In the genomic region with DNA sequence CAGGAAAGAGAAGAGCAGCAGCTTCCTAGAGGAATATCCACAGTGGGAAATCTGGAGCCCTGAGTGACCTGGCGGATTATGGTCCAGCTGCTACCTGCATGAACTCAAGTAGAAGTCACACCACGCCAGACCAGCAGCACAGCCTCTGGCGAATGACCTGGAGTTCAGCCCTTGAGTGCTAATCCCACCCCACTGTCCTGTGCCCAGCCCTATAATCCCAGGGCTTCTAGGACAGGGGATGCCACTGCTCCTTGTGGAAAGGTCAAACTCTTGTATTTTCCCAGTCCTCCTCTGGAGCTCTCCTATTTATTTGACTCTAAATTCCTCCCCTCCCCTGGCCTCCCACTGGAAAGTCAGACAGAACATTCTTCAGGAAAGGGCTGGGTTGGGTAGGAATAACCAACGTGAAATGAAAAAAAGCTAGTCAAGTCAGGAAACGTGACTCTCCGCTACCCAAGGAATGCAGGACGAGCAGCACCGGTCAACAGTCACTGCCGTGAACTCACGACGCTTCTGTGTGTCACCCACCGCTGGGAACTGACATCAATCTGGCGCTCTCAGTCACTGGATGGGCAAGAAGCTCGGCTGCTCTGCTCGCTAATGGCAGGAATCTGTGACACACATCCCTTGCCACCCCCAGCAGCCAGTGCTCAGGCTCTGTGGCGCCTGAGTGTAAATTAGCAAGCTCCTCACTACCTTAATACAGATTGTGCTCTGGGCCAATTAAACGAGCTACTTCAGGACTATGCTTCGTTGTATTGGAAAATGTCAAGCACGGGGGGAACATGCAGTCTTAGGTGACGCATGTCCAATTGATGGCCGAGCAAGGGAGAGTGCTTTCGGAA, we compare ENCODE assay signal across 8 mouse cellular contexts. TPM values are rescaled to one million over a fixed set of nuclear protein-coding genes. Genes with fewer than 3 reads are reported as not detected.
DNase-seq lines count a peak whose midpoint lies in the region; ATAC-seq and TF ChIP-seq lines count a peak whose summit lies in the region.

No protein-coding gene starts in this region.

- intact Hi-C loops in left cerebral cortex, postnatal 14 days (cut with DNase I): no loop called here

- H3K9ac ChIP-seq in heart, embryonic 12.5 days: peak overlapping the region; percentile 32; the same call in 1 of the 2 replicates
- H3K9ac ChIP-seq in embryonic facial prominence, embryonic 15.5 days: no peak overlapping the region
- H3K9ac ChIP-seq in neural tube, embryonic 12.5 days: no peak overlapping the region; the same call in 1 of the 2 replicates

- no peak overlapping the region for H3K4me3 ChIP-seq in heart, embryonic 12.5 days
- no peak overlapping the region for H3K4me3 ChIP-seq in embryonic facial prominence, embryonic 15.5 days (replicated peaks)
- no peak overlapping the region for H3K4me3 ChIP-seq in kidney, adult 2 months (ENCODE audit: insufficient read depth, low read depth, low read length)
- H3K4me3 ChIP-seq in neural tube, embryonic 12.5 days: no peak overlapping the region

- peaks cover 25% of the 10 kb centered on the region for H3K36me3 ChIP-seq in heart, embryonic 12.5 days
- peaks cover 11% of the 10 kb centered on the region for H3K36me3 ChIP-seq in embryonic facial prominence, embryonic 15.5 days
- H3K36me3 ChIP-seq in kidney, adult 2 months (ENCODE audit: control insufficient read depth, insufficient read depth, low read length): no peaks in the 10 kb centered on the region
- H3K36me3 ChIP-seq in neural tube, embryonic 12.5 days: no peaks in the 10 kb centered on the region; the same call in 1 of the 2 replicates

- no peak for TF ChIP-seq CTCF in kidney, adult 2 months (conservative IDR thresholded peaks at IDR 0.05; ENCODE audit: insufficient read depth, insufficient read length, low read depth, low read length)

- no peaks in the 10 kb centered on the region for H3K9me3 ChIP-seq in heart, embryonic 12.5 days (replicated peaks)
- no peaks in the 10 kb centered on the region for H3K9me3 ChIP-seq in embryonic facial prominence, embryonic 15.5 days (replicated peaks)
- H3K9me3 ChIP-seq in neural tube, embryonic 12.5 days: no peaks in the 10 kb centered on the region

- H3K27ac ChIP-seq in heart, embryonic 12.5 days (ENCODE audit: poor library complexity, severe bottlenecking): peak overlapping the region; percentile 72
- peak overlapping the region; percentile 12; the same call in 1 of the 2 replicates for H3K27ac ChIP-seq in embryonic facial prominence, embryonic 15.5 days (replicated peaks)
- H3K27ac ChIP-seq in kidney, adult 2 months (ENCODE audit: insufficient read depth, low read depth, low read length): no peak overlapping the region
- no peak overlapping the region for H3K27ac ChIP-seq in neural tube, embryonic 12.5 days

- peak; percentile 44; the same call in 1 of the 2 replicates for ATAC-seq in heart, embryonic 12.5 days (ENCODE audit: insufficient number of reproducible peaks, low FRiP score)
- peak; percentile 26; the same call in 1 of the 2 replicates for ATAC-seq in embryonic facial prominence, embryonic 15.5 days (ENCODE audit: insufficient number of reproducible peaks, low FRiP score, low TSS enrichment, low read depth)
- ATAC-seq in neural tube, embryonic 12.5 days (ENCODE audit: low FRiP score, low read depth): no peak
- no peak for ATAC-seq in erythroid progenitor cell, adult 5-6 weeks (replicated peaks; ENCODE audit: low FRiP score, poor library complexity, severe bottlenecking)

- no peak for TF ChIP-seq POLR2A in kidney, adult 2 months (IDR thresholded peaks at IDR 0.05; ENCODE audit: low read depth, low read length)

- WGBS in heart, embryonic 12.5 days: 32% methylated on average over 22 of the region's 22 CpGs
- WGBS in embryonic facial prominence, embryonic 15.5 days: 23% methylated on average over 22 of the region's 22 CpGs
- 42% methylated on average over 22 of the region's 22 CpGs for WGBS in kidney, adult 2 months
- WGBS in neural tube, embryonic 12.5 days: 30% methylated on average over 22 of the region's 22 CpGs

- peaks cover 76% of the 10 kb centered on the region for H3K4me1 ChIP-seq in heart, embryonic 12.5 days (replicated peaks)
- peaks cover 27% of the 10 kb centered on the region for H3K4me1 ChIP-seq in embryonic facial prominence, embryonic 15.5 days
- peaks cover 8% of the 10 kb centered on the region for H3K4me1 ChIP-seq in kidney, adult 2 months (ENCODE audit: control insufficient read depth, insufficient read depth, low read length)
- peaks cover 20% of the 10 kb centered on the region for H3K4me1 ChIP-seq in neural tube, embryonic 12.5 days

- no peak for DNase-seq in heart, adult 9 months (ENCODE audit: low spot score in 2 of 2)
- DNase-seq in kidney, adult 2 months: peak; percentile 73
- DNase-seq in layer of hippocampus, adult 9-11 months: no peak
- DNase-seq in left cerebral cortex, postnatal 14 days (ENCODE audit: low spot score in 2 of 2): no peak

- H3K4me2 ChIP-seq in heart, embryonic 12.5 days: peak overlapping the region; percentile 48
- H3K4me2 ChIP-seq in embryonic facial prominence, embryonic 15.5 days (replicated peaks): peak overlapping the region; percentile 19
- H3K4me2 ChIP-seq in neural tube, embryonic 12.5 days (replicated peaks): peak overlapping the region; percentile 32

- no peaks in the 10 kb centered on the region for H3K27me3 ChIP-seq in heart, embryonic 12.5 days (replicated peaks)
- H3K27me3 ChIP-seq in embryonic facial prominence, embryonic 15.5 days: no peaks in the 10 kb centered on the region
- no peaks in the 10 kb centered on the region for H3K27me3 ChIP-seq in kidney, adult 2 months (replicated peaks; ENCODE audit: control insufficient read depth, insufficient read depth, low read length)
- H3K27me3 ChIP-seq in neural tube, embryonic 12.5 days (replicated peaks): no peaks in the 10 kb centered on the region

RNA-seq across cellular contexts. Expression of gene Pitpnm2, which starts 8.5 kb away (rescaled TPM):
- 7.5 and 7.8 TPM in 2 replicates for polyA plus RNA-seq in heart, embryonic 12.5 days (2016; fragmentation: Nextera tagmentation; extraction: Ambion mirVana)
- 5.0 and 5.9 TPM in 2 replicates for polyA plus RNA-seq in embryonic facial prominence, embryonic 15.5 days (2015; fragmentation: Nextera tagmentation; extraction: Ambion mirVana)
- 17.3 and 19.8 TPM in 2 replicates for polyA plus RNA-seq in kidney, adult 2 months (2012; rRNA removed)
- polyA plus RNA-seq in neural tube, embryonic 12.5 days (2016; fragmentation: Nextera tagmentation; extraction: Ambion mirVana): 6.3 and 7.4 TPM in 2 replicates
- 100 to 1,000 TPM; 202 to 237 TPM for total RNA-seq in left cerebral cortex, postnatal 14 days (2021)
- 0.42 and 2.5 TPM in 2 replicates for total RNA-seq in erythroid progenitor cell, adult 5-6 weeks (2015; ENCODE audit: low replicate concordance)
- total RNA-seq in erythroid progenitor cell, adult 5-6 weeks (2017; ENCODE audit: low replicate concordance): 0.51 and 0.76 TPM in 2 replicates

Comparison
In these comparisons a context has a peak if more than half of its experiments do, and no peak if none do; other contexts are left out.
1. ATAC-seq: peak in heart, embryonic 12.5 days (single experiment) and embryonic facial prominence, embryonic 15.5 days (single experiment); none in neural tube, embryonic 12.5 days (single experiment) and erythroid progenitor cell, adult 5-6 weeks (single experiment).
2. H3K27ac ChIP-seq: peak in heart, embryonic 12.5 days (single experiment) and embryonic facial prominence, embryonic 15.5 days (single experiment); none in kidney, adult 2 months (single experiment) and neural tube, embryonic 12.5 days (single experiment).
3. Peak in every context shown above with its lines, with median percentiles within 50 percentile points of each other: H3K4me2 ChIP-seq.